Mouse (Mus musculus) adrenal gland, adult 2 months (tissue): ENCODE data around the gene Sp9. TPM values are rescaled to one million over a fixed set of nuclear protein-coding genes. Genes with fewer than 3 reads are reported as not detected.

Experiments
- DNase-seq: peaks from one replicate; pipeline ENCODE4 v3.0.0; 2021
- long read RNA-seq: library from polyadenylated mRNA; stranded (forward); transcript quantifications from one replicate; pipeline ENCODE4 v2.0.0, GENCODE M21; 2021
- polyA plus RNA-seq: library from polyadenylated mRNA; depleted of rRNA; stranded (reverse); fragments of >200 nt; gene quantifications from 2 replicates; pipeline ENCODE4 v1.2.3, GENCODE M21; 2012; rRNA removed
- total RNA-seq, 2 experiments: library from RNA; stranded (reverse); gene quantifications; 2 replicates each; pipeline ENCODE4 v1.2.3; 2021

The Sp9 gene
- total RNA-seq (not detected), polyA plus RNA-seq (not detected in 2 replicates)
- long read RNA-seq: 0 reads

DNA sequence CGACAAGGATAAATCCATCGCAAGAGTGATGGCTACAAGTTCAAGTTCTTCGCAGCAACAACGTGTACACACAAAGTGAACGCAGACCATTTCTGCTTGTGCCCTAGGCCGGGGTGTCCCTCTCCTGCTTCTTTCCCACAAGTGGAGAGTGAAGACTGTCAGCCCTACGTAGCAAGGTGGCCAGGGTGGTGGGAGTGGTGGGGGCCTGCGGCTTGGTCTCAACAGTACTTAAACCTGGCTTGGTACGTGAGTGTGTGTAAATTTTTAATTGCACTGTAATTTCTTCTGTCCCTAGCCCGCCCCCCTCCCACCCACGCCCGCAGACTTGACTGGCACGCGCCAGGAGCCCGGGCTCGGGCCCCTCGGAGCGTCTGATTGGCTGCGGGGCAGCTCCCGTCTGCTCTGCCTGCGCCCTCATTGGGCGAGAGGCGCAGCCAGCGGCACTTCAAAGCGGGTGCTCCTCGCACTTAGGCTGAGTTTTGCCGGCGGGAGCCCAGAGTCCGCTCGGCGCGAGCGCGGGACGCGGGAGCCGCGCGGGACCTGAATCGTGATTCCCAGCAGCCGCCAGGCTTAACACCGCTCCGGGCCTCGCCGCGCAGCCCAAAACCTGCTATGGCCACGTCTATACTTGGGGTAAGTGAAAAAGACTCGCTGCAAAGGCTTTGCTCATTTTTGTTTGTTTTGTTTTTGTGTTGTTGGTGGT is at the start of gene Sp9:
Sp9 (plus strand) TSS at position 467 of the 703 bp plus-strand sequence.
- DNase-seq: peak; percentile 64

DNA sequence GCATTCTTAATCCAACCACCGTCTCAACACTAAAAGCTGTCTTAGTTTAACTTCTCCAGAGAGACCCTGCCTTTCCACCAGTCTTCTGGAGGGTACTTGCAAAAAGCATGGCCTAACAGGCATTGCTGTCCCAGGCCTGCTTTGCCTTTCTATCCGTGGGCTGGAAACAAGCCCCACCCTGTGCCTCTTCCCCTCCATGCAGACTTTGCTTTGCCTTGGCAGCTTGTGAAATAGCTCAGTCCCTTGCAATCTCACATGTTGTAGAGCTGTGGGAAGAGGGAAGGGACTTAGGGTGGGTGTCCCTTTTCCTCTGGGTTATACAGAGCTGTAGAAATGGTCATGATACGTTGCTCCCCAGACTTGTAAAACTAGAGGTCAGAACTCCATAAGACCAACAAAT is 40.6 kb upstream of the Sp9 start:
- no peak for DNase-seq

DNA sequence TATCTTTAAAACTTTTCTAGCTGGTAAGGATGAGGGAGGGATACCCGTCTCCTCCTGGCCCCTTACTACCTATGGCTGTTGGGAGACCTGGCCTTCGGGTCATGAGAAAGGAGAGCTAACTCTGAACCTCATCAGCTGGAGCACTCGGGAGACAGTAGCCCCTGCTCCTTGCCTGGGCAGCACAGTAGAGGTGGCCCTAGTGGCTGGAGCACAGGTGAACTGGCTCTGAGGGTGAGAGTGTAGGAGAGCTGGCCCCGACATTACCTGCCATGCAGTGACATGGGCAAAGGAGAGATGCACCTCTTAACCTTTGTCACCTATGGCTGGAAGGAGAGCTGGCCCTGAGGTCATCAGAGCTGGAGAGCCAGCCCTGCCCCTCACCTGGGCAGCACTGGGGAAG is 30.4 kb upstream of the Sp9 start:
- no peak for DNase-seq

- no peak for DNase-seq
Measured at GRCm38 (mm10) chr2:73248701-73249100, 23.0 kb upstream of the Sp9 start.

GRCm38 (mm10) chr2:73263172-73263765 is 8.5 kb upstream of the Sp9 start:
- no peak for DNase-seq

DNA sequence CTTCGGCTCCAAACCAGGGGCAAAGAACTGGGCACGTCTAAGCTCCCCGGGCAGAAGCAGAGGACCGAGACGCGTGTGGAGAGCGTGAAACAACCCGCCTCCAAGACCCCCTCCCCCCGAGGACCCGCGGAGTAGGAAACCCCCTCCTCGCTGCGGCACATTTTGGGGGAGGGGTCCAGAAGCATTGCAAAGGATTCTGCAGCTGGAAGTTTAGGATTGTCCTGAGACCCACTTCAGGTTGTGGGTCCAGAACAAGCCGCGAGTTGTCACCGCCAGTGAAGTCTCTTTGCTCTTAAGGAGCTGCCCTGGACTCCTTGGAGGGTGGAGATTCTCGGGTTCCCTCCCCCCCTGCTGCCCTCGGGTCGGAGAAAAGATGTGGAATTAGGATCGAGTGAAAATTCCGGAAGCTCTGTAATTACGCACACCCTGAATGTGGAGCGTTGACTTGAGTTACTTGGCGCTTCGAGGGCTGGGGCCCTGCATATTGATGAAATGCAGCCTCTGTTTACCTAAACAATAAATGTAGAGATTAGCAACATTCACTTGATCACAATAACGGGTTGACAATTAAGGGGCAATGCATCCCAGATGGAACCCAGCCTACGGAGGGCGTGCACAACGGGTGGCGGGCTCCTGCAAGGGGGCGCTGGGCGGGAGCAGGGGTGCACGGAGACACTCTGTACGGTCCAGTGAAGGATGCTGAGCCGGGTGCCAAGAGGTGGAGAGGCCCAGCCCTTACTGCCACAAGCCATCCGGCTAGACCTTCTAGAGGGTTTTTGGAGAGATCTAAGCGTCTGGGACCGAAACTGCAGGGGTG is 7.7 kb upstream of the Sp9 start:
- DNase-seq: no peak

DNA sequence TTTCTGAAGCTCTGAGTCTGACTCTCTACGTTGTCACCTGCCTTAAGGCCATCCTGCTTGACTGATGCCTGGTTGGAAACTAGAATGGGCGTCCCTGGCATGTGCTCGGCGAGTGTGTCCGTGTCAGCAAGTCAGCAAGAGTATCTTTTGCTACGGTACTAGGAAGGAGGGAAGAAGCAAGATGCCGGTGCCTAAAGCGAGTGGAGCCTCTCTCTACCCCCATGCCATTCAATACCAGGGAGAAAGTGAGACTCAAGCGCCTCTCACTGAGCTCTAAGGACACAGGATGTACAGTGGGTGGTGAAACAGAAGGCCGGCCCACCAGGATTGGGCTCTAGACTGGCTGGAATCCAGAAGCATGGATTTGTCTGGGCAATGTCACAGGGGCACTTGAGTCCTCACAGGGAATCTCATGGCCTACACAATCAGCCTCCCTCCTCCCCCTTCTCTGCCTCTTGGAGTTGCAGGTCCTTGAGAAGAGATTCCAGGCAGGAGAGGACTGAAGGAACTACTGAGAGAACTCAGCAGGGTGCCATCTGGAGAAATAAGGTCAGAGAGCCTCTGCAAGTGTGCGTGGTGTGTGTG is 7.0 kb upstream of the Sp9 start:
- DNase-seq: no peak

DNA sequence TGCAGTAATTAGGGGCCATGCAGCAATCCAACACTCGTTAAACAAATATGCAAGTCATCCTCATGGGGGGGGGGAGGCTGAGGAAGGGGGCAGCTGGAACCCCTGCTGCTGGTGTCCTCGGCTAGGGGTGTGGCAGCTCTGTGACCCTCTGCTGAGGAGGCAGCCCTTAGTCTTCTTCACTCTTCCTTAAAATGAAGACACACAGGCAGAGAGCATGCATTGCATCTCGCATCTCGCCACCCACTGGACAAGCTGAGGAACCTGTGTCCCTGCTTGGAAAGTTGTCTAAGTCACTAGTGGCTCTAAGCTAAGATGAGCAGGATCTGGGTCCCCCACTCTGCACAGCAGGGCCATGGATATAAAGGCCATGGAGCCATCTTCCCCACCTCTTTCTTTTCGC is 5.7 kb upstream of the Sp9 start:
- no peak for DNase-seq

DNA sequence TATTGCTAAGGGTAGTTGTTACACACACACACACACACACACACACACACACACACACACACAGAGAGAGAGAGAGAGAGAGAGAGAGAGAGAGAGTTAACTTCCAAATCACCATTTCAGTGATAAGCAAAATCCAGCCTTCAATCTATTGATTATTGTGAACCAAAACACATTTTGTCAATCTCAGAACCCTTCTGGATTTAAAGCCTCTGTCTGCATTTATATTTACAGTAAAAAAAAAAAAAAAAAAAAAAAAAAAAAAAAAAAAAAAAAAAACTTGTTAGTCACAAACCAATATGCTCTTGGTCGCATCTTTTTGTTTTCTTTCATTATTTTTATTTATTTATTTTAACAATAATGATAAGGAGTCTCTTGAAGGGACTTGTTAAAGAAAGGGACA is 5.1 kb upstream of the Sp9 start:
- no peak for DNase-seq

- DNase-seq: no peak
Measured at GRCm38 (mm10) chr2:73267231-73267630, 4.5 kb upstream of the Sp9 start.

DNA sequence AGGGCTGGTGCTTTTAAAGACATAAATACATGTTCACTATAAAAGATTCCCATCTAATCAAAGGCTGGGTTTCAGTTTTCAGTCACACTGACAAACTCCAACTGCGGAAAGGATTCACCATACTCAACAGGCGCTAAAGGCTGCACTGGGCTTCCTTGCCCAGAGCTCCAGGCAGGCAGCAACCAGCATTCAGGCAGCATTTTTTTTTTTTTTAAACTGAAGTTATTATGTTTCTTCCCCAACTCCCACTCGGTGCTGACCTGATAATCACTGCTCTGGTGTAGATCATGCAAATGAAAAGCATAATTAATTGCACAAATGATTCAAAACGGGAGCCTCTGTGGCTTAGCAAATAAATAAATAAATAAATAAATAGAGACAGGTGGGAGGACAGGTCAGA is 3.9 kb upstream of the Sp9 start:
- no peak for DNase-seq

- DNase-seq: no peak
Measured at GRCm38 (mm10) chr2:73268281-73268680, 3.4 kb upstream of the Sp9 start.

GRCm38 (mm10) chr2:73268836-73269395 is 2.8 kb upstream of the Sp9 start:
- DNase-seq: no peak

- no peak for DNase-seq
Measured at GRCm38 (mm10) chr2:73269666-73270065, 2.1 kb upstream of the Sp9 start.

GRCm38 (mm10) chr2:73270071-73270592 is 1.6 kb upstream of the Sp9 start:
- no peak for DNase-seq

DNA sequence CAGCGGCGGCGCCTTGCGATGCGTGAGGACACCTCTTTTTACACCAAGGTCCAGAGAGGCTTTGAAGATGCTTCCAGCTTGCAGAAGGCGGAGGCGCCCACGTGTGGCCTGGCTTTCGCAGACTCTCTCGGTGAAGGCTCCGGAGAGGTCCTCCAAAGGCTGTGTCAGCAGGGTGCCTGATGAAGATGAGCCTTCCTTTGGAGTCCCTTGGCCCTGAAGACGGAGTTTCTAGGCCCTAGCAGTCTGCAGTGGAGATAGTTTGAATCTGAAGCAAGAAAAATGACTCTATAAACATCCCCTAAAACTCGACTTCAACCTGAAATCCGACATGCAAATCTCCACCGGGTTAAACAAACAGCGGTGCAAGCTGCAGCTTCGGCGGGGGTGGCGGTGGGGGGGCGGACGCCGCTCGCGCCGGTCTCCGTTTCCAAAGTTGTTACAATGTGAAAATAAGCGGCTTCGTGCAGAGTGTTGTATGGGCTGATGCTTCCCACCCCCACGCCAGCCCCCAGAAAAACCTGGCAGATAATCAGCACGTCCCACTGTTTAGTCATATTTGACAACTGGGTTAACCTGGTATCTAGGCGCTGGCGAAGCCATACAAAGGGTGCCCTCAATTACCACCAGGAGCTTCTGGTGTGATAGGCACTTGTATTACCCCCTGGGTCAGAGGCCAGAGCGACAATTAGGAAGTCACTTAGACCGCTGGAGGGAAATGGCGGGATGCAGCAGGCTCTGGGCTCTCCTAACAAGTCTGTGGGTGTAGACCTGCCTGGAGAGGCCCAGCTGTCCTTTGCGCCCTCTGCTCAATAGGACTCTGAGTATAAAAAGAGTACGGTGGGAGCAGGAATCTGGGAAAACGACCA is 899 bp upstream of the Sp9 start:
- DNase-seq: no peak

DNA sequence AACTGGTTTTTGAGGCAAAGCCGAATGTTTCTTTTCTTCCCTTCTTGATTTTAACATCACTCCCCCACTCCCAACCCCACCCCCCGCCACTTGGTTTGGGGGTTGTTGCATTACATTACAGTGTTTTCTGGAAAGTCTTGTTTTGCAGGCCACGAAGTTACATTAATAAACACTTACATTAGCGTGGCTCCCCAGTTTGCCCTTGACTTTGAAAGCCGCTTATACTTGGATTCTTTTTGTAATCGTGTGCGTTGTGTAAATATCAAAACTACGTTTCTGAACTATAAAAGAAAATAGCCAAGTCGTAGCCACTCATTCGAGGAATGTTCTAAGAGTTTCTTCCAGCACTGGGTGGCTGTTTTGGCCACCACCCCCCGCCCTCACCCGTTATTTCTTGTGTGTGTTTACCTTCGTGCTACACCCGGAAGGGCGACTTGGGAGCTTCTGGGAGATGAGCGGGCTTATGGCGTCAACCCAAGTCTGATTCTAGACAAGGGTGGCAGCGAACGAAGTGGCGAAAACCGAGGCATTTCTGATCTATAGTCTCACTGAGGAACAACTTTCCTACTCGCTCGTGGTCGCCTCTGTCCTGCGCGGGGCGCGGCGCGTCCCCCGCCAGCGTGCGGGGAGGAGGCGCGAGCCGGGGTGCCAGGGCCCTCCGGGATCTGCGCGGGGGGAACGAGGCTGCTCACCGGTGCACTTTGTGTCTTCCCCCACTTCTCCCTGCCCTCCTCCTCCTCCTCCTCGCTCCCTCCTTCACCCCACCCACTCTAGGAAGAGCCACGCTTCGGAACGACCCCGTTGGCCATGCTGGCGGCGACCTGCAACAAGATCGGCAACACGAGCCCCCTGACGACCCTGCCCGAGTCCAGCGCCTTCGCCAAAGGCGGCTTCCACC is 875 bp downstream of the Sp9 start:
- DNase-seq: peak; percentile 27

GRCm38 (mm10) chr2:73273249-73274118 is 1.8 kb downstream of the Sp9 start:
- peak; percentile 41 for DNase-seq
